Mouse (Mus musculus) left cerebral cortex, postnatal 14 days (tissue): ENCODE data around the gene Gm3646. TPM values are rescaled to one million over a fixed set of nuclear protein-coding genes. Genes with fewer than 3 reads are reported as not detected.
A peak's percentile ranks its signal among the peaks of the same experiment; 100 is the strongest.

Experiments used
- DNase-seq, 2 experiments: peaks; one replicate each; pipeline ENCODE4 v3.0.0; 2021 to 2022; ENCODE audit warnings: low spot score in 2 of 2, mixed read lengths in 1 of 2
- intact Hi-C: fragments of 180-260 bp; cut with DNase I; formaldehyde crosslinking; loops from one replicate; pipeline ENCODE4 v1.15.1; 2025
- long read RNA-seq, 2 experiments: library from polyadenylated mRNA; stranded (forward); transcript quantifications; one replicate each; pipeline ENCODE4 v2.0.0; 2021
- total RNA-seq, 2 experiments: library from RNA; stranded (reverse); gene quantifications; 2 replicates each; pipeline ENCODE4 v1.2.3; 2021

The Gm3646 gene
- total RNA-seq: not detected
- long read RNA-seq, experiment 1: 0 reads
- long read RNA-seq, experiment 2: 0 reads

DNA sequence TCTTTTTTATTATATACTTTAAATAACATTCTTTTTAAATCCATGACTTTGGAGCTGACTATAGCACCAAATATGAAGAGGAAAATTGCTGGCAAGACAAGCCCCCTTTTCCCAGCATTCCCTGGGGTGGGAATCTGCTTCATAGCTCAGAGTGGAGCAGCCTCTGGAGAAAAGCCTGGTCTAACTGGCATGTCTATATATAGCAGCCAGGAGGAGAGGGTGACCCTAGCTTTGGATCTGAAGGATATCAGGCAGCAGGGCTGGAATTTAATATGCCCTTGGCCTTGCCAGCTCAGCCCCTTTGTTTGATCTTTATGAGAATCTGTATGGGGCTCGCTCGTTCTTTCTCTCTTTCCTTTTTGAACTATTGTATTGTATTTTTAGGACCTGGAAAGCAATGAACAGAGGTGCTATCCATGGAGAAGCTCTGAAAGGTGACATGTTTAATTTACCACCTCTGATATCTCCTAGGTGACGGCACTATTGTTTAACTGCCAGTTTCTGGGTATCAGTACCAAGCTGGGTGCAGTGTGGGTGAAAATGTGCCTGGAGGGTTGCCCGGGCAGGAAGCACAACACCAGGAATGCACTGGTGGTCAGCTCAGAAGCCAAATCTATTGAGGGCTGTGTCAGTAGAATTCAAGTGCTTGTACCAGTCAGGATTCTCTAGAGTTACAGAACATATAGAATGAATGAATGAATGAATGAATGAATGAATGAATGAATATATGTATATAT is at the start of gene Gm3646:
TSS of gene Gm3646 (minus strand) at position 90 of the 737 bp plus-strand sequence.
- intact Hi-C loops: no loop called here
- DNase-seq: peak in 1 of 2 experiments; percentile 9

DNA sequence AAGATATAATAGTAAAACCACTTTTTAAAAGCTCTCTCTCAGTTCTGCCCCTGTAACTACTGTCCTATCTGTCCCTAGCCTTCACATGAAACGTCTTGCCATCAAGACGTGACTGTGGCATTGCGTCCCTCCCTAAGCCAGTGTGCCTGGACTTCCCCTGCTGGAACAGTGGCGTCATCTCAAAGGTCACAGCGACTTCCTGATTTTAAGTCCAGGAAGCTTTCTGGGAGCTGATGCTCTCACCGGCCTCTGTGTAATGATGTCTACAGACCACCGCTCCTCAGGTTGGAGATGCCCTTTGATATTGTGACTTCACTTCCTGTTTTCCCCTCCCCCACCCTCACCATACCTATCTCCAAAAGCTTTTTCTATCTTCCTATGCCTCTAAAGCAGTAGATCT is 41.9 kb upstream of the Gm3646 start:
- no peak for DNase-seq
- intact Hi-C loops: no loop called here

DNA sequence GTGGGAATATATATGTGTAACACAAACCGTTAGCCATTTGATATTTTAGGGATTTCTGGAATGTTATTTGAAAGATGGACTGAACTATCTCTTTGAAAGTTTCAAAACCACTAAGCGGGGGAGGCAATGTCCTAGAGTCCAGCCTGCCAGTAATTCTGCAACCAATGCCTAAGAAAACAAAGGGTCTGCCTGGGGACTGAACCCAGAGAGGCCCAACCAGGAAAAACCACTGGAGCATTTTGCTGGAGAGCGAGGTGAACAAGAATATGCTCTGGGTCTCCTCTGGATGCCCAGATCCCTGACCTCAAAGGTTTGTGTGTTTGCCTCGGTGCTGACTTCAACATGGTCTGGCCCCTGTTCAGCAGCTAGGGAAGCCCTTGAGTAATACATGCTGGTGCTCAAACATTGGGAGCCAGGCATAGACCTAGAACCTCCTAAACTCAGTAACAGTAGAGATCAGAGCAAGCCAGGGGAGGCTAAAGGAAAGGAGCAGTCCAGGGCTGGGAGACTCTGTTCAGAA is 41.0 kb upstream of the Gm3646 start:
- no peak for DNase-seq
- intact Hi-C loops: no loop called here

DNA sequence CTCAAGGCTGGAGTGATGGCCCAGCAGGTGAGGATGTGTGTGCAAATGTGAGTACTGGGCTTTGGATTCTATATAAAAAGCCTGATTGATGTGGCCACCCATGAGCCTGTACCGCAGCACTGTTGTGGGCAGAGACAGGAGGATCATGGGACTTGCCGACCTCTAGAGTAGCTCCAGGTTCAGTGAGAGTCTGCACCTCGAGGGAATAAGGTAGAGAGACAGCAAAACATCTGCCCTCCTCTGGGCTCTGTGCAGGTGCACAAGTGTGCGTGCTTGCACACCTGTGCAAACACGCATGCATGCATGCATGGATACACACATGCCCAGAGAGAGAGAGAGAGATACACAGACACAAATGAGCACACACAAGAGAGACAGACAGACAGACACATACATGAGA is 38.2 kb upstream of the Gm3646 start:
- DNase-seq: no peak
- intact Hi-C loops: no loop called here

DNA sequence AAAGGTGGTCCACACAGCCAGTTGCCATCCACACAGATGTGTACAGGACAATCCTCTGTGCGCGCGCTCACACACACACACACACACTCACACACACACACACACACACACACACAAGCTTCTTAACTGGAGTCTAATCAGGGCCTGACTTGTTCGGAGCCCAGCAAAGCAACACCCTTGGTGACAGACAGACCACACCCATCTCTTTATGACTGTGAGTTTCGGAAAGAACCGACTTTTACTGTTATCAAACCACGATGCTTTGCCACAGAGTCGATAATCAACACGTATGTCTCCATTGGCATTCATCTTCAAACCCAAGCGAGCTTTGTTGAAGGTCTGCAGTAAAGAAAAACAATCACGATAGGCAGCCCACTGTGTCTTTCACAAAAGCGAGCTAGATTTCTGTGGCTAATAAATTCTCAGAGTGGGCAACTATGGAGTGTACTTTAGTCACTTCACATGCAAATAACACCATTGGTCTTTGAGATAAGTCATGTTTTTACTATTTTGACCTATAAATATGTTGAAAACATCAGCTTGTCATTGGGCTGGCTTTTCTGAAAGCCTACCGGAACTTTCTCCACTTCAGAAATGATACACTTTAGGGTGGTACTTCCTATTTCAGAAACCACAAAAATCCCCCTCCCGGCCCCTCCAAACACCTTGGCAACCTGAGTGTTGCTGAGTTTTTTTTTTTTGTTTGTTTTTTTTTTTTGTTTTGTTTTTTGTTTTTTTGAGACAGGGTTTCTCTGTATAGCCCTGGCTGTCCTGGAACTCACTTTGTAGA is 37.3 kb upstream of the Gm3646 start:
- no peak for DNase-seq
- intact Hi-C loops: no loop called here

DNA sequence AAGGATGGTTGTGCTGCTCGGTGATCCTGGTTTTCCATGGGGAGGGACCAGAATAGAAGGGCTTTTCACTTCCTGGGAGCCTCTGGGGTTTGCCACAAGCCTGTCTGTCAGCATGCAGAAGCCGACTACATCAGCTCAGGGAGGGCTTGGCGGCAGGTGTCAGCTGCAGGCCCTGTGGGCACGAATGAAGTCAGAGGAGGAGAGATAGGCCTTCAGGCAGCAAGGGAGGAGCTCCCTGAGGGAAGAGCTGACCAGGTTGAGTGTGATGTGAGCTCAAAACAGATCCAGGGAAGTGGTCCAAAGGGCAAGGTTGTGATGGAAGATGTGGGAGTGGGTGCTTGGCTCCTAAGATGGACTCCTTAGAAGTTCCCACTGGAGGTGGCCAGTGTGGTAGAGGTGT is 35.7 kb upstream of the Gm3646 start:
- DNase-seq: no peak
- intact Hi-C loops: no loop called here

DNA sequence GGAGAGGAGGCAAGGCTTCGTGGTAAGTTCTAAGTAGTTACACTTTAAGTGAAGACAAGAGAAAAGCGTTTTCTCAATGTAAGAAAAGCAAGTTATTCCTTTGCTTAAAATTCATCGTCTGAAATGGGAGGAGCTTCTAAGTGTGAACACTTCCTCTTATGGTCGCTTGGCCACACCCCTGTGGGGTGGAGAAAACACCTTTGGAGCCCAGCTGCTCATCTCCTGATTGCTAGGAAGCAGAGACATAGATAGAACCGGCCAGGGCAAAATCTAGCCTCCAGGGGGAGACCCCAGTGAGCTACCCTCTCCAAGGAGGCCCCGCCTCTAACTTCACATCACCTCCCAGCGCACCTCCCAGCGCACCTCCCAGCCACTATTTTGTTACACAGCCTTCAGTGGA is 34.7 kb upstream of the Gm3646 start:
- intact Hi-C loops: no loop called here

DNA sequence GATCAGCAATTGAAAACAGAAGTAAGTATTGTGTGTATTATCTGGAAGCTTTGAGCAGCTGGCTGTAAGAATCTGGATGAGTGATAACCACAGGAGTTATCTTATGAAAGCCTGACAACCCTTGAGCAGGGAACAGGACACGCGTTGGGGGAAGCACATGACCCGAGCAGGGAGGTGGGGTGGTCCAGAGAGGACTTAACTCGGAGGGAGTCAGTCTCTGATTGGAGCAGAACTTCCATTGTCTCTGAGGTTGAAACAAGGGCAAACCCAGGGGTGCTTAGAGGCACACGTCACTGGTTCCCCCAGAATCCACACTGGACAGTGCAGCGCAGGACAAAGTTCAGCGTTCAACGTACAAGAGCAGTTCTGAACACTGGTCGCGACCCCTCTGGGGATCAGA is 34.1 kb upstream of the Gm3646 start:
- intact Hi-C loops: no loop called here
- no peak for DNase-seq

More for the DNA sequence above, 34.7 kb upstream of the Gm3646 start:
- DNase-seq: no peak

DNA sequence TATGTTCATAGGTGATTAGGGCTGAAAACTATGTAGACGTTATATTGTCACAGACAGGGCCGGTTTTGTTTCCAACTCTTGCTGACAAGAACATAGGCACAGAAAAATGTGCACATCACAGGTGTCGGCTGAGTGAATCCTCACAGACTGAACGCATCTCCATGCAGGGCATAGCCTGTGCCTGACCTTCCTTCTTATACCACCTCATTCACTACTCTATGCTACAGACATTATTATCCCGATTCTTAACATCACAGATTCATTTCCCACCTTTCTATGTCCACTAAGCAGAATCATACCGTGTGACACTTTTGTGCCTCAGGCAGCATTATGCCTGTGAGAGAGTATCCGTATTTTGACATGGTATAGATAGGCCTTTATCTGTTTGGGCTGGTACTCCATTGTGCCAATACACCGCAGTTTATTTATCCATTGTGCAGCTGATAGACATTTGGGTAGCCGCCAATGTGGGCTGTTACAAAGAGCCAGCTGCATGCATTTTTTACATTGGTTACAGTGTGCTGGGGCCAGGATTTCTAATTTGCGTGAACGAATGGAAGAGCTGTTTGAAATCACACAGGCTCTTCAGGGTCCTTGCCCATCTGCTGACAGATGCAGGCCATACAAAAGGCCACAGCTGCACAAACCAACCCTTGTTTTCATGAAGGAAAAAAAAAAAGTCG is 33.5 kb upstream of the Gm3646 start:
- intact Hi-C loops: no loop called here
- DNase-seq: peak; percentile 36 to 59

DNA sequence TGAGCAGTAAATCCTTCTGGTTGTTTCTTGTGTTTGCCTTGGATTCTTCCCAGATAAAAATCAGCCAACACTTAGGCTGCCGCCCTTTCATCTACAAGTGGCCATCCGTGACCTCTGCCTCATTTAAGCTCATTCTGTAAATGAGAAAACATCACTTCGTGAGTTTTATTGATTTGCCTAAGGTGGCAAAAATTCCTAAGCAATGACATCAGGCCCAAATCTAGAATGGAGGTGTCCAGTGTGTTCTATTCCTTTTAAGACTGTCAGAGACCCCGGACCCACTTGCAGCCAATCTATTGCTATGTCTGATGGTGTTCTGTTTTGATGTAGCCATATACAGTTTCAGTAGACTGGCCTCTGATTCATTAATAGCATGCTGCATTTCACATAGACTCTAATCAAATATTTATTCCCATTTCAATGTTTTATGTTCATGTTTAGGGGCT is 26.5 kb upstream of the Gm3646 start:
- DNase-seq: no peak
- intact Hi-C loops: no loop called here

DNA sequence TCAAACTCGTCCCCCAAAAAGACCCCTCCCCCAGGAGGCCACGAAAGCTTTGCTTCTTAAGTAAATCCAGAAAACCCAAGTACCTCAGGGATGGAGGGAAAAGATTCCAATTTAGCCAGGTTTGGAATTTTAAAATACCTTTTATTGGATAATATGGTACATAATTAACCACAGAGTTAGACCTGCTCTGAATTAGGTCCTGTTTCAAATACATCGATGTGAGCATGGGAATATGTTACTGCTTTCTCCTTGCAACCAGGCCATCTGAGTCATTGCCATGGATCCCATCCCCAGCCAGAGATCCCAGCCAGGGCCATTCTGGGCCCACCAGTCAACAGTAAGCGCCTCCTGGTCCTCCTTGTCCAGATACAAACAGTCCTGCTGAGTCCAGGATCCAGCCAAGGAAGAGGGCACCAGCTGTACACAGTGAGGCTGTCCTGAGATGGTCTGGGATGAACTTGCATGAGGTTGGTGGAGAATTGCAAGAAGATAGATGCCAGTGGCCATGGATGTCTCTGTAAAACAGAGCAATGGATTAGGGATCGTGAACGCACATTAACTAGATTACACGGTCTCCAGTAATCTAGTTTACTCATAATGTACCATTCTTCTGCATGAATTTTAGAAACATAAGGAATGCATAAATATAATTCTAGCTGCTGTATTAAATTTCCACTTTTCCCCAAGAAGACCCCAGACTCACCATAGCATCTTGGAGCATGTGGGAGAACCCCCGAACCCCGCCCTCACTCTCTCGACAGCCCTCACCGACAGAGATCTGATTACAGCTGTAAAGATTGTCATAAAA is 25.9 kb upstream of the Gm3646 start:
- intact Hi-C loops: no loop called here

DNA sequence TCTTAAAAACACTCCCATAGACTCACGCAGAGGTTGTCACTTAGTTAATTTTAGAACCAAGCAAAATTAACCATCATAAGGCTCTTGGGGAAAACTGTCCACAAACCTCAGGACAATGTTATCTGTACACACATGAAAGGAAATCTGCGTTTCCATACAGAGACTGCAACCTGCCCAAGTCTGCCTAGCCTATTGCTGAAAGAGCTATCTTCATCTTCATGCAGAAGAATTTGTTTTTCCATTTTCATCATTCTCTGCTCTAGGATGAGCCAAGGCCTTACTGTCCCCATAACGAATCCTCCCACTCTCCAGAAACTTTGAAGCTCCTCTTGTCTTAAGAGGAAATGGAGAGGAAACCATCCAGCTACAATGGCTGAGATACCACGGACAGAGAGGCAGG is 19.8 kb upstream of the Gm3646 start:
- intact Hi-C loops: no loop called here
- no peak for DNase-seq

More for the DNA sequence above, 25.9 kb upstream of the Gm3646 start:
- DNase-seq: no peak

DNA sequence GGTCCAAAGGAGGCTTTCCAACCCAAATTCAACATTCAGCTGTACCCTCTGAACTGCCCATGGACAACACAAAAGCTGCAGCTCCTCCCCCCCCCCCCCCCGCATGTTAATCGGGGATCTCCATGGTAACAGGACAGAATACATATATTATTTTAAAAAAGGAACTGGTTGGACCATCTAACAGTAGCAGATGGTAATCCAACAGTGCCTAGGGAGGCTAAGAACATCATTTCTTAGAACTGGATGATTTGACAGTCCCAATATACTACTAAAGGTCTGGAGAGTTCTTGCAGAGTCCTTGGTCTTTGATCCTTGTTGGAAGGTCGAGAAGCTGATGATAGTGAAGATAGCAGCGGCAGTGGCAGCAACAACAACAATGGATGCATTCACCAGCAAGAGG is 19.1 kb upstream of the Gm3646 start:
- intact Hi-C loops: no loop called here

DNA sequence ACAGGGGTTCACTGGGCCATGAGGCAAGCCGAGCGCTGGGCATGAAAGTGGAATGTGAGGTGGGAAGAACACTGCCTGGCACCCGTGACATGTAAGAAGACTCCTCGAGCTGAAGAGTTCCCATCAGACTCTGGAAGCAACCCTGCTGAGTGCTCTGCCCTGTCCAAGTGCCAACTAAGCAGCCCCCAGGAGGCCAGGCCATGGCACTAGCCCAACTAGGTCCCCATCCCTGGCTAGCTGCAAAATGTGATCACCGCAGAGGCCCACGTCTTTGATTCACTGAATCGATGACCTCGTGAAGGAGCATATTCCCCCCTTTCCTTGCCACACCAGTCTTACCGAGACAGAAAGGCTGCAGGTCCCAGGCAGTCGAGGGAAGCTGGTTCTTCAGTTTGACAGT is 14.5 kb upstream of the Gm3646 start:
- intact Hi-C loops: no loop called here
- no peak for DNase-seq

More for the DNA sequence above, 19.1 kb upstream of the Gm3646 start:
- no peak for DNase-seq

DNA sequence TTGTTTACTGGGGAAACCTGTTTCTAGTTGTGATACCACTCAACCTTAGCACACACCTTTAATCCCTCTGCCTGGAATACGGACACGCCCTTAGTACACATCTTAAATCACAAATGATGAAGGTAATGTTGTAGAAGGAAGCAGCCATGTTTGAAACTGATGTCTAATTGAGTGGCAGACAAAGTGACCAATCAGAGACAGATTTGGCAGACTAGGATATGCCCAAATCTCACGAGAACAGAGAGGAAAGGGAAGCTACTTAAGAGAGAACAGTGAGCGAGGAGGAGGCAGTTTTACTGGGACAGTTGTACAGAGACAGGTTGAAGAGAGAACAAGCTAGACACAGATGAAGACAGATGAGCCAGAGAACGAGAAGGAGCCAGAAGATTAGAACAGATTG is 10.6 kb upstream of the Gm3646 start:
- intact Hi-C loops: no loop called here

DNA sequence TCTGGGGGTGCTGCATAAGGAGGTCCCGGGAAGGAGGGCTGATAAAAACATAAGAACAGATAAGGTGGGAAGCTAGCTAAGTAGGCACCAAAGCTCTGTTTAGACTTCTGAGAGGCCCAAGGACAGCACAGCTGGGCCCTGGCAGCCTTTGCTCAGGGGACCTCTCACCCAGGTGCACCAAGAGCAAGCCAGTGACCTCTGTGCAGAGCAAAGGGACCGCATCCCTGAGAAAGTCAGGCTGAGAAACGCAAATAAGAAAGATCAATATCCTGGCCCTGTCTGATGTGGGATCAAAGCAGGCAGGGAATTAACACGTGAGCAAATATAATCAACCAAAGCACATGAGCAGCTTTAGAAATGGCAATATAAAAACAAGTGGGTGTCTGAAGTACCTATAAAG is 7.9 kb upstream of the Gm3646 start:
- DNase-seq: no peak
- intact Hi-C loops: no loop called here

More for the DNA sequence above, 10.6 kb upstream of the Gm3646 start:
- DNase-seq: no peak

DNA sequence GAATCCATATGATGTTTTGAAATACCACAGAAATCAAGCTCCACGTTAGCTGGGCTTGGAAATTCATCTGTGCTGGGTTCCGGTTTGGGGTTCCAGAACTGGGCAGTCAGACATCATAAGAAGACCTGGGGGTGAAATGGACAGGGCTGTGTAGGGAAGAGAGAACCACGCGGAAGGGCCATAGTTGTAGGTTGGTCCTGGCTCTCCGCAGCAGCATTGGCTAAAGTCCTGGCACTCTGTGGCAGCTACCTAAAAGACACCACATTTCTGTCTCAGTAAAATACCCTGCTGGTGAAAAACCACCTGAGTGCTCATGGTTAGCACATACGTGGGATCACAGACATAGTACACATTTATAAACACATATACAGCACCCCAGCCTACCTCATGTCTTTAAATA is 343 bp downstream of the Gm3646 start:
- no peak for DNase-seq
- intact Hi-C loops: no loop called here

DNA sequence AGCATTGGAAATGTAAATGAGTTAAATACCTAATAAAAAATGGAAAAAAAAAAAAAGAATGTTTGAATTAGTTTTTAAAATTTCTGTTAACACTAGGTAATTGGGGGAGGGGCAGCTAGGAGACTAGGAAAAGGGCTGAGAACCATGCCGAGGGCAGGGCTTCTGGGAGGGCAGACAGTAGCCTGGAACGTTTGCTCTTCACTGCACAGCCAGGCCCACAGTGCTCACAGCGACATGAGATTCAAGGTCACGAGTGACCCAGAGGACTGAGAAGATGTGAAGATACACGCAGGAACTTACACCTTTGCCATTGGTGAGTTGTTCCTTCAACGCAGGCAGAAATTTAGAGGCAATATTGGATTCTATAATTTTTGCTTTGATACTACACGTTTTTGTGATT is 2.2 kb downstream of the Gm3646 start:
- no peak for DNase-seq
- intact Hi-C loops: no loop called here

DNA sequence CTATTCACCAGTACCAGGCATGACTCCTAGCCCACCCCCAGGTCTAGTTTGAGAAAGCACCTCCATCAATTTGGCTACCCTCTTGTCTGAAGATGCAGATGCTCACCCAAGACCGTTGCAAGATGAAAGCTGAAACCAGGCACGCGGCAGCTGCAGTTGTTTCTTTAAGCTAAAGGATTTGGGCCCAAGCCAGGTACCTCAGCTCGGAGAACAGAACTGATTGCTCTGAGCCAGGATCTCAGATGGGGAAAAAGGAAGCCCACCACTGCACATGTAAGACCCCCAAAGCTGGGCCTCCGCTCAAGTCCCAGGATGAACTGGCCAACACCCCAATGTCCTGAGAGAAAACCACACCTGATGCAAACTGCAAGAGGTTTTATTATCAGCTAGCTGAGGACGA is 7.6 kb downstream of the Gm3646 start:
- no peak for DNase-seq
- intact Hi-C loops: no loop called here
